Mouse (Mus musculus): ENCODE results near the gene Cdk12. TPM values are rescaled to one million over a fixed set of nuclear protein-coding genes. Genes with fewer than 3 reads are reported as not detected.
A peak's percentile ranks its signal among the peaks of the same experiment; 100 is the strongest.

Gene Cdk12
- total RNA-seq, 1 experiment from 2014 or later: 73.3 TPM

- ATAC-seq (replicated peaks in 1 of 2; ENCODE audit: insufficient read depth in 1 of 2, low FRiP score in 2 of 2, low TSS enrichment in 1 of 2, low read depth in 1 of 2, poor library complexity in 2 of 2, severe bottlenecking in 2 of 2): peak; percentile 58 to 76; a peak in 3 of 4 replicates
Measured at GRCm38 (mm10) chr11:98294188-98295012, 91.5 kb downstream of the Cdk12 start.

- ATAC-seq (replicated peaks in 1 of 2; ENCODE audit: insufficient read depth in 1 of 2, low FRiP score in 2 of 2, low TSS enrichment in 1 of 2, low read depth in 1 of 2, poor library complexity in 2 of 2, severe bottlenecking in 2 of 2): no peak
Measured at GRCm38 (mm10) chr11:98295013-98295585, 92.2 kb downstream of the Cdk12 start.

- ATAC-seq (replicated peaks in 1 of 2; ENCODE audit: insufficient read depth in 1 of 2, low FRiP score in 2 of 2, low TSS enrichment in 1 of 2, low read depth in 1 of 2, poor library complexity in 2 of 2, severe bottlenecking in 2 of 2): peak in 1 of 2 experiments; percentile 54; a peak in 2 of 4 replicates
Measured at GRCm38 (mm10) chr11:98296277-98296676, 93.4 kb downstream of the Cdk12 start.

GRCm38 (mm10) chr11:98296916-98297315 lies 94.1 kb downstream of the Cdk12 start:
- ATAC-seq (replicated peaks in 1 of 2; ENCODE audit: insufficient read depth in 1 of 2, low FRiP score in 2 of 2, low TSS enrichment in 1 of 2, low read depth in 1 of 2, poor library complexity in 2 of 2, severe bottlenecking in 2 of 2): no peak

- ATAC-seq (replicated peaks in 1 of 2; ENCODE audit: insufficient read depth in 1 of 2, low FRiP score in 2 of 2, low TSS enrichment in 1 of 2, low read depth in 1 of 2, poor library complexity in 2 of 2, severe bottlenecking in 2 of 2): no peak
Measured at GRCm38 (mm10) chr11:98297778-98298177, 94.9 kb downstream of the Cdk12 start.

- no peak for ATAC-seq (replicated peaks in 1 of 2; ENCODE audit: insufficient read depth in 1 of 2, low FRiP score in 2 of 2, low TSS enrichment in 1 of 2, low read depth in 1 of 2, poor library complexity in 2 of 2, severe bottlenecking in 2 of 2)
Measured at GRCm38 (mm10) chr11:98298484-98299205, 95.8 kb downstream of the Cdk12 start.

GRCm38 (mm10) chr11:98313790-98314323 lies 111.0 kb downstream of the Cdk12 start:
- ATAC-seq (replicated peaks in 1 of 2; ENCODE audit: insufficient read depth in 1 of 2, low FRiP score in 2 of 2, low TSS enrichment in 1 of 2, low read depth in 1 of 2, poor library complexity in 2 of 2, severe bottlenecking in 2 of 2): peak; percentile 42 to 78; a peak in 3 of 4 replicates

GRCm38 (mm10) chr11:98317479-98317878 lies 114.6 kb downstream of the Cdk12 start:
- no peak for ATAC-seq (replicated peaks in 1 of 2; ENCODE audit: insufficient read depth in 1 of 2, low FRiP score in 2 of 2, low TSS enrichment in 1 of 2, low read depth in 1 of 2, poor library complexity in 2 of 2, severe bottlenecking in 2 of 2)

- ATAC-seq (replicated peaks in 1 of 2; ENCODE audit: insufficient read depth in 1 of 2, low FRiP score in 2 of 2, low TSS enrichment in 1 of 2, low read depth in 1 of 2, poor library complexity in 2 of 2, severe bottlenecking in 2 of 2): no peak
Measured at GRCm38 (mm10) chr11:98318421-98319116, 115.7 kb downstream of the Cdk12 start.

GRCm38 (mm10) chr11:98319120-98319519 lies 116.3 kb downstream of the Cdk12 start:
- no peak for ATAC-seq (replicated peaks in 1 of 2; ENCODE audit: insufficient read depth in 1 of 2, low FRiP score in 2 of 2, low TSS enrichment in 1 of 2, low read depth in 1 of 2, poor library complexity in 2 of 2, severe bottlenecking in 2 of 2)

- no peak for ATAC-seq (replicated peaks in 1 of 2; ENCODE audit: insufficient read depth in 1 of 2, low FRiP score in 2 of 2, low TSS enrichment in 1 of 2, low read depth in 1 of 2, poor library complexity in 2 of 2, severe bottlenecking in 2 of 2)
Measured at GRCm38 (mm10) chr11:98319544-98319943, 116.7 kb downstream of the Cdk12 start.

- ATAC-seq (replicated peaks in 1 of 2; ENCODE audit: insufficient read depth in 1 of 2, low FRiP score in 2 of 2, low TSS enrichment in 1 of 2, low read depth in 1 of 2, poor library complexity in 2 of 2, severe bottlenecking in 2 of 2): no peak
Measured at GRCm38 (mm10) chr11:98319944-98320343, 117.1 kb downstream of the Cdk12 start.

GRCm38 (mm10) chr11:98320381-98320780 lies 117.5 kb downstream of the Cdk12 start:
- no peak for ATAC-seq (replicated peaks in 1 of 2; ENCODE audit: insufficient read depth in 1 of 2, low FRiP score in 2 of 2, low TSS enrichment in 1 of 2, low read depth in 1 of 2, poor library complexity in 2 of 2, severe bottlenecking in 2 of 2)

GRCm38 (mm10) chr11:98320806-98321676 lies 118.2 kb downstream of the Cdk12 start:
- no peak for ATAC-seq (replicated peaks in 1 of 2; ENCODE audit: insufficient read depth in 1 of 2, low FRiP score in 2 of 2, low TSS enrichment in 1 of 2, low read depth in 1 of 2, poor library complexity in 2 of 2, severe bottlenecking in 2 of 2)

GRCm38 (mm10) chr11:98321677-98322003 lies 118.8 kb downstream of the Cdk12 start:
- no peak for ATAC-seq (replicated peaks in 1 of 2; ENCODE audit: insufficient read depth in 1 of 2, low FRiP score in 2 of 2, low TSS enrichment in 1 of 2, low read depth in 1 of 2, poor library complexity in 2 of 2, severe bottlenecking in 2 of 2)

GRCm38 (mm10) chr11:98322159-98322558 lies 119.3 kb downstream of the Cdk12 start:
- no peak for ATAC-seq (replicated peaks in 1 of 2; ENCODE audit: insufficient read depth in 1 of 2, low FRiP score in 2 of 2, low TSS enrichment in 1 of 2, low read depth in 1 of 2, poor library complexity in 2 of 2, severe bottlenecking in 2 of 2)
